Mouse (Mus musculus): ENCODE results near the gene Ptpn14. TPM values are rescaled to one million over a fixed set of nuclear protein-coding genes. Genes with fewer than 3 reads are reported as not detected.

Ptpn14 gene
- total RNA-seq, 2 experiments from 2014 or later: 34.4 to 35.2 TPM

DNA sequence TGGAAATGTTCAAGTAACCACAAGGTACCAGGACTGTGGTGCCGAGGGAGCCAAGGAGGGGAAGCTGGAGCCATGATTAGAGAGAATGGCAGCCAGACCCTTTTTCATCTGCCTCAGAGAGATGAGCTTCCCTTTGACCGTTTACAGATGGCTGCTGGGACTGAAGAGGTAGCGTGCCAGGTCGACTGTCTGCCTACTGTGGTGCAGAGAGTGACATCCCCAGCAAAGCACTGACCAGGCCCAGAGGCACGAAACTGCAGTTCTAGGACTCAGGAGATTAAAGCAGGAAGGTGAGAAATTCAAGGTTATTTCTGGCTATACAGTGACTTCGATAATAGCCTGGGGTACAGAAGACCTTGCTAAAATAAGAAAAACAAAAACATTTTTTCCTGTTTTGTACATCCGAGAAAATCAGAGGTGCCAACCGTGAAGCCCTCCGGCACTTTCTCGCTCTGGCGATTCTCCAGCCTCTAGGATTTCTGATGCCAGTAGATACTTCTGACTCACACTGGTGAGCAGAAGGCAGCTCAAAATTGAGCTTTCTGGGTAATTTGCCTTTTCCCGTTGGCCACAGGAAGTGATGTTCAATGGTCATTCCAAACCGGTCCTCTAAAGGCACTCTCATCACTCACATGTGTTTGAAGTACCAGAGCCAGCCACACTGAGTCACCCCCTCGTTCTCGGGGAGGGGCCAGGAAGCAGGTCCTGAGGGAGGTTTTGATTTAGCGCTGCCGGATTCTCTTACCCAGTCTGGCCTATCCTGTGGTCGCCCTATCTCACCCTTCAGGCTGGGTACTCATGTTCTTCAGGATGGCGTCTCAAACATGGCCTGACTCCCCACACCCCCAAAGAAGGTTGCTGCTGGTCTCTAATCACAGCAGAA is 11.9 kb upstream of the Ptpn14 start:
- intact Hi-C loops (cut with DNase I): no loop called here
- DNase-seq: no peak

DNA sequence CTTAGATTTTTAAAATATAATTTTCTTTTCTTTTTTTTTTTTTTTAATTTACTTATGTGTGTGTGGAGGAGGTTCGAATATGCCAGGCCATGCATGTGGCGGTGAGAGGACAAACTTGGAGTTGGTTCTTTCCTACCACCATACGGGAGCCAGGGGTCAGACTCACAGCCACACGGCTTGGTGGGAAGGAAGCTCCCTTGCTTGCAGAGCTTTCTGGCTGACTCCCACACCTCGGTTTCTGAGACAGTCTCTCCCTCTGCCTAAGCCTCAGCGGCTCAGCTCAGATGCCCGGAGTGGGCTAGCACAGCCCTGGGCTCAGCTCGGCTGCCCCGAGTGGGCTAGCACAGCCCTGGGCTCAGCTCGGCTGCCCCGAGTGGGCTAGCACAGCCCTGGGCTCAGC is 10.5 kb upstream of the Ptpn14 start:
- intact Hi-C loops (cut with DNase I): no loop called here
- DNase-seq: no peak

DNA sequence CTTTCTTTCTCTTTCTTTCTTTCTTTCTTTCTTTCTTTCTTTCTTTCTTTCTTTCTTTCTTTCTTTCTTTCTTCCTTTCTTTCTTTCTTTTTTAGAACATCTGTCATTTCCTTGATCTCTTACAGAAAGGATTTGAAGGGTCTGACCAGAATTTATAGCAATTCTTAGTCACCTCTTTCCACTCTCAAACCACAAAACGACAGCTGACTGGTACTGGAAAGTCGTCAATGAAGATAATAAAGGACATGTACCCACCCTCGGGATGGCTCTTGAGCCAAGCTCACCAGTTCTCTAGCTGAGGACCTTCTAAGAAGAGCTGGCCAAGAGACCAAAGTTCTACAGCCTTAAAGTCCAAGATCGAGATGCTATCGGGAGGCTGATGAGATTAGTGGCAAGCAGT is 9.5 kb upstream of the Ptpn14 start:
- no peak for DNase-seq
- intact Hi-C loops (cut with DNase I): no loop called here

DNA sequence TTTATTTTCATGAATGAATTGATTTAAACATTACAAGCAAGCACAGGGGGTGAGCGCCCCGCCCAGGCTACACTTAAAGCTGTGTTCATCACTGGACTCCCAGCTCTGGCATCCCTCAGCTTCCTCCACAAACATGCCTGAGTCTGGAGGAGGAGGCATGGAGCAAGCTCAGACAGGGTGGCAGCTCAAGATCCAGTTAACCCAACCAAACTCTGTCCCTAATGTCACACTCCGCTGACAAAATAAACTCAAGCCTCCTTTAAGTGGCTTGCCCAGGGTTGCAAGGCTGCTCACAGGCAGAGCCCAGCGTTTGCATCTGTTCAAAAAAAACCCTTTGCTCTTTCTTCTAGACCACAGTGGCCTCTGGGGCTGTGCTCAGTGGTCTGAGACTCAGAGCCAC is 1.9 kb upstream of the Ptpn14 start:
- intact Hi-C loops (cut with DNase I): loop anchor here (2.0 kb wide), 1 partner anchor 93 kb away; no protein-coding TSS in a partner anchor
- no peak for DNase-seq

DNA sequence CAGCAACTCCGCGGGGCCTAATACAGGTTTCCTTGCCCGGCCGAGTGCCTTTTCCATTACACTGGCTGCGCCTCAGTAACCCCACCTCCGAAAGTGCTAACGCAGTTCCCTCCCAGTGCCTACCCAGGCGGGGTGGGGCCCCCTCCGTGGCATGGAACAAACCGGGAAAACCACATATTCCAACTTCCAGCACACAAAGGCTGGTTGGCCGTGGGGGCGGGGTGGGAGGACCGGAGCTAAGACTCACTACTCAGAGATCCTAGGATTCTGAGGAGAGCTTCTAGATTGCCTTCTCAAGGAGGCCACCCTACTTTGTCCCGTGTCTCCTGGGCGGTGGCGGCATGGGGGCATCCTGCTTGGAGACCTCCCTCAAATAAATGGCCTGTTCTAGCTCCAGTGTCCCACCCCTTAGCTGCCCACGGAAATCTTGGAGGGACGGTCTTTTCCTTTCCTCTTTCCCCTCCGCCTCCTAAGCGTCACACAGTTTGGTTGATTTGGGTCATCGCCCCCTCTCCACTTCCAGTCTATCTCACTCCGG is 653 bp upstream of the Ptpn14 start:
- intact Hi-C loops (cut with DNase I): loop anchor here (2.0 kb wide), 1 partner anchor 91 kb away; no protein-coding TSS in a partner anchor
- peak; percentile 77 for DNase-seq

DNA sequence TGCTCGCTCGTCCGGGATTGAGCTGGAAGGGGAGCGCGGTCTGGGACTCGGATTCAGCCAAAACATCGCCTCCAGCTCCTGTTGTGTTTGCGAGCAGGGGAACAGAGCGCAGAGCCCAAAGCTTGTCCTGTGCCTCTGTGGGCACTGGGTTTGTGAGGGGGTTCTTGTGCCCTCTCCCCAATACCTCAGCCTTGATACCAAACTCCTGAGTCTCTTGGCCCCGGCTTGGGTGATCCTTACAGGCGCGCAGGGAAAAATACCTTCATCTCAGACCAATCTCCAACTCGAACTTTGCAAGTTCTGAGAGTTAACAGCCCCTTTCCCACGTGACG is 682 bp downstream of the Ptpn14 start:
- intact Hi-C loops (cut with DNase I): no loop called here
- DNase-seq: no peak

DNA sequence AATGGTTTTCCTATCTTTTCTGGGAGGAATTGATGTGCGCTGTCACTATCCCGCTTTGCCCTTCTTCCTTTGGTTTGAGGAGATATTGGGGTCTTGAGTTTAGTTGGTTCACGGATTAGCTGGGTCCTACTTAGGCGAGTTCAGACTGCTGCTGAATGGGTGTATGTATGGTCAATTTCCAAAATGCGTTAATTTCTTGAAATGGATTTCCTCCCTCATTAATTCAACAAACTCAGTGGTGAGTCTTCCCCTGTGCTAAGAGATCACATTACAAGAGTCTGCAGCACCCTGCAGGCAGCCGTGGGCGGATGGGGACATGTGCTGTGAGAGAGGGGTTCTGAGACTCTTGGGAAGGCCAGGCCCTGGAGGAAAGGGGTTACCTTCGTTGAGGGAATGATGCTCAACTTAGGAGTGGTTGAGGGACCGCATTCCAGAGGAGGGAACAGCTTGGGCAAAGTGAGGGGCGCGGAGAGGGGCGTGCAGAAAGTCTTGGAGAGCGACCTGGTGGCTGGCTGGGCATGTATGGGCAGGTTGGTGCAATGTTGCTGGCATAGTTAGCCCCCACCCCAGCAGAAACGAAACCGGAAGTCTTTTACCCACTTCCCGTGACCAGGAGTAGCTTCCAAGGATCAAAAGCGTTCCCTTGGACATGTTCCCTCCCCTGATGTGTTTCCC is 1.2 kb downstream of the Ptpn14 start:
- no peak for DNase-seq
- intact Hi-C loops (cut with DNase I): no loop called here

- peak in 1 of 2 experiments; percentile 36 for DNase-seq
- intact Hi-C loops (cut with DNase I): loop anchor here (5.0 kb wide), 1 partner anchor 36 kb away; no protein-coding TSS in a partner anchor
These were observed 3.6 kb downstream of the Ptpn14 start for GRCm38 (mm10) chr1:189731697-189732096.

- no peak for DNase-seq
These were observed 4.1 kb downstream of the Ptpn14 start for GRCm38 (mm10) chr1:189732156-189732555.

GRCm38 (mm10) chr1:189740075-189740474 is 12.0 kb downstream of the Ptpn14 start:
- DNase-seq: no peak
- intact Hi-C loops (cut with DNase I): no loop called here

More at GRCm38 (mm10) chr1:189732156-189732555, 4.1 kb downstream of the Ptpn14 start:
- intact Hi-C loops (cut with DNase I): loop anchor here (5.0 kb wide), 1 partner anchor 35 kb away; no protein-coding TSS in a partner anchor

DNA sequence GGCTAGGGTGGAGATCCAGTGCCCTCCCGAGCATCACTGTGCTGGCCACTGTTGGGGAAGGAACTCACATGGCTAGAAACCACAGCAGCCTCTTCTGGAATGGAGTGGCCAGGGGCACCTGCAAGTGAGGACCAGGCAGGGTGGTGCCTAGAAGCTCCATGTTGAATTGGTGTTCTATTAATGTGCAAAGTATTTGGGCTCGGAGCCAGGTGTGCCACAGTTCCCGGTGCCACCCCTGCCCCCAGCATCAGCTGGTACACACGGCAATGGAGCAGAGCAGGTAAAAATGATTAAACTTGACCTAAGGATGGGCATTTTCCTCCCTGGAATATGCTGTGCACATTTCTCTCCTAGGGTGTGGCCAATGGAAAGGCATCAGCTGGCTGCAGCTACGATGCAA is 14.0 kb downstream of the Ptpn14 start:
- intact Hi-C loops (cut with DNase I): no loop called here
- peak in 1 of 2 experiments; percentile 47 for DNase-seq

- intact Hi-C loops (cut with DNase I): no loop called here
- no peak for DNase-seq
These were observed 15.1 kb downstream of the Ptpn14 start for GRCm38 (mm10) chr1:189743136-189743535.

DNA sequence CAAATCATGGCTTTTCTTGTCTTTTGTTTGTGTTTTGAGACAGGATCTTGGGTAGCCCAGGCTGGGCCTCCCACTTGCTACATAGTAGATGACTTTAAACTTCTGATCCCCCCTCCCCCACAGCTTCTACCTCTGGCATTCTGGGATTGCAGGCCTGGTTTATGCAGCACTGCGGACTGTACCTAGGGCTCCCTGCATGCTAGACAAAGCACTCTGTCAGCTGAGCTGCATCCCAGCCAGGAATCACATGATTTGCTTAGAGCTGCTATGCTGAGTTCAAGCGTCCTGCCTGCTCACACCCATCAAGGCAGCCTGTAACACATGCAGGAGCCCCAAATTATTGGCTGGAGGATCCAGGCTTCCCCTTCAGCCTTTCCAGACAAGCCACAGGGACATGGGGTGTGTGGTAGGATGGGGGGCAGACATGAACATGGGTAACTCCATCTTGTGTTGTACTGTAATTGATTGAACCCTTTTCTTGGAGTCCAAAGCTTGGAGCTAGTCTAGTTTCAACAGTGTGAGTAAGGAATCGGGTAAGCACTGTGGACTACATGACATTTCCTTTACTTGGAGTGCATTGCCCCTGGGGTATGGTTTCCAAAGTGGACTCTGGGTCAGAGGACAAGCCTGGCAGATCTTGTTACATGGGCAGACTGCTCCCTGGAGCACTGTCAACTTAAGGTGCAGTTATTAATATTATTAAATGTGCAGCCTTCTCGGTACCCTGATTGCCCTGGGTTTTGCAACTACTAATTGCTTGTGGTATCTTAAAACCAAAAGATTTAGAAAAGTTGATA is 17.0 kb downstream of the Ptpn14 start:
- intact Hi-C loops (cut with DNase I): no loop called here
- DNase-seq: no peak

- DNase-seq: no peak
- intact Hi-C loops (cut with DNase I): no loop called here
These were observed 18.5 kb downstream of the Ptpn14 start for GRCm38 (mm10) chr1:189746520-189746919.

- intact Hi-C loops (cut with DNase I): no loop called here
These were observed 21.7 kb downstream of the Ptpn14 start for GRCm38 (mm10) chr1:189749789-189750188.

GRCm38 (mm10) chr1:189750233-189750632 is 22.2 kb downstream of the Ptpn14 start:
- no peak for DNase-seq
- intact Hi-C loops (cut with DNase I): no loop called here

More at GRCm38 (mm10) chr1:189749789-189750188, 21.7 kb downstream of the Ptpn14 start:
- DNase-seq: no peak

GRCm38 (mm10) chr1:189752245-189752644 is 24.2 kb downstream of the Ptpn14 start:
- no peak for DNase-seq
- intact Hi-C loops (cut with DNase I): no loop called here

- intact Hi-C loops (cut with DNase I): no loop called here
- DNase-seq: no peak
These were observed 27.0 kb downstream of the Ptpn14 start for GRCm38 (mm10) chr1:189755072-189755471.

DNA sequence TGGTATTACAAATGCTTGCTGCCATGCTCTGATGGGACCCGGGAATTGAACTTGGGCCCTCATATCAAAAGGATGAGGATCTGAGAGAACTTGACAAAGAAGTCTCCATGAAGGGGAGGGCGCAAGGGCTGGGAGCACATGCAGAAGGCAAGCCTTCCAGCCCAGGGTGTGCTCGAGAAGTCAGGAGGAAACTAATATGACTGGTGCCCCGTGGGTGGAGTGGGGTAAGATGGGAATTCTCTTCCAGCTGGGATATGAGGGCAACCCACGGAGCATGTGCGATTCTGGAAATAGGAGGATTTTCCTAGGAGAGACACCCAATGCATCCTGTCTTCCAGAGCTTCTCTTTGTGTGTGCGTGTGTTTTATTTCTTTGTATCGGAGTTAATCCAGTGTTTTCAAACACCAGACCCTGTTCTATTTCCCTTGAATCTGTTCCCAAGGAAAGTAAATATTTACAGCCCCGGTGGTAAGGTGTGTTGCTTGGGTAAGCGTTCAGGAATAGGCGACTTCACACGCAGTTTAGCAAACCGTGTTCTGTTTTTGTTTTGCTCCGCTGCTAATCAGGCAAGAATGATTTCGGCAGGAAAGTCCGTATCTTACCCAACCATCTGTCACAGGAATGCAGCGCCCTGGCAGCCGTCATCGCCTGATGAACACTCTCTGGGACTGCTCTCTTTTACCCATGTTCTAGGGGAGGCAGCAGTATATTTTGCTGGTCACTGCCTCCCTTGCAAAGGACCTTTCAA is 28.4 kb downstream of the Ptpn14 start:
- intact Hi-C loops (cut with DNase I): no loop called here
- no peak for DNase-seq

DNA sequence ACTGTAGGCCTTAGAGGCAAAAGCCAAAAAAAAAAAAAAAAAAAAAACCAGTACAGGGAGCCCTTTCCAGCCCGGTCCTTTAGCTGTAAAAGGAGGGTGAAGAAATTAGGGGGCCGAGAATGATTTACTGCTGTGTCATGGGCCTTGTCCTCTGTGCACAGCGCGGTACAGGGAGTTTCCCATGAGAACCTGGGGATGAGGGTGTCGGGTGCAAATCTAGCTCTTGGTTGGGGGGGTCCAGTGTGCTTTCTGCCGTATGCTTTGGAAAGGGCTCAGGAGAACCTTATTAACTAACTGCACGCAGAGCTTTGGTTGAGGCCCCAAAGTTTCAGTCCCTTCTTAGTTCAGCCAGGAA is 29.0 kb downstream of the Ptpn14 start:
- intact Hi-C loops (cut with DNase I): no loop called here
- DNase-seq: no peak

Measured in heart, postnatal 10 days (tissue).